Comparison of ENCODE assay signal across 8 mouse cellular contexts in the genomic region with DNA sequence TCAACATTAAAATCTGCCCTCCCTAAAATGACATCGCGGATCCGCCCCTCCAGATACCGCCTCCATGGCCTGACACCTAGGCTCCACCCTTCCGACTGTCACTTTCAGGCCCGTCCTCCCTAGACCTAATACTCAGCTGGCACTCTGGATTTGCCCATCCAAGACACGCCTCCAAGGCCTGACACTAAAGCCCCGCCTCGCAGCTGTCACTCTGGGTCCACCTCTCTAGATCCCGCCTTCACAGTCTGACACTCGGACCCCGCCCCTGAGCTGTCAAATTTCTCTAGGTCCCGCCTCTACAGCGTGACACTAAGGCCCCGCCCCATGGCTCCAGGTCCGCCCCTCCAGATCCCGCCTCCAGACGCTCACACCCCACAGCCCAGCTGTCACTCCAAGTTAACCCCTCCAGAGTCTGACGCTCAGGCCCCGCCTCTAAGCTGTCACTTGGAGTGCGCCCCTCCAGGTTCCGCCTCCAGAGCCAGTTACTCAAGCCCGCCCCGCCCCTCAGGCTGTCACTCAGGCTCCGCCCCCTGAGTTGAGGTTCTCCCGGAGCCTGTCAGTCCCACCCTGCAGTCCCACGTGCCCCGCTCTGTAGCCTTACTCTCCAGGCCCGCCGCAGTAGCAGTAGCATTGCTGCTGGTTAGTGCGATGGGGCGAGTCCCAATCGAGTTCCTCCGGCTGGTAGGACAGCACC. TPM values are rescaled to one million over a fixed set of nuclear protein-coding genes. Genes with fewer than 3 reads are reported as not detected.
A peak's percentile ranks its signal among the peaks of the same experiment; 100 is the strongest.
DNase-seq lines count a peak whose midpoint lies in the region; ATAC-seq and TF ChIP-seq lines count a peak whose summit lies in the region.

No protein-coding gene starts in this region.

- H3K4me2 ChIP-seq in forebrain, embryonic 16.5 days (ENCODE audit: low read length): peak overlapping the region; percentile 71
- H3K4me2 ChIP-seq in lung, embryonic 14.5 days: peak overlapping the region; percentile 65

- H3K4me1 ChIP-seq in G1E (ENCODE audit: insufficient read depth, low read depth, low read length): peaks cover 35% of the 10 kb centered on the region
- peaks cover 13% of the 10 kb centered on the region for H3K4me1 ChIP-seq in forebrain, embryonic 16.5 days (replicated peaks; ENCODE audit: control insufficient read depth, insufficient read depth, low read length)
- peaks cover 6% of the 10 kb centered on the region; the same call in 1 of the 2 replicates for H3K4me1 ChIP-seq in lung, embryonic 14.5 days (ENCODE audit: insufficient read depth)
- H3K4me1 ChIP-seq in olfactory bulb, adult 2 months (ENCODE audit: control insufficient read depth, insufficient read depth, low read length): peaks cover 9% of the 10 kb centered on the region
- peaks cover 21% of the 10 kb centered on the region for H3K4me1 ChIP-seq in thymus, adult 2 months (replicated peaks; ENCODE audit: control insufficient read depth, insufficient read depth, low read length)

- H3K9me3 ChIP-seq in G1E (replicated peaks): no peaks in the 10 kb centered on the region
- no peaks in the 10 kb centered on the region for H3K9me3 ChIP-seq in forebrain, embryonic 16.5 days (ENCODE audit: control insufficient read depth, low read length)
- H3K9me3 ChIP-seq in lung, embryonic 14.5 days (ENCODE audit: low read depth, low read length): no peaks in the 10 kb centered on the region

- no peaks in the 10 kb centered on the region for H3K36me3 ChIP-seq in G1E (replicated peaks)
- no peaks in the 10 kb centered on the region for H3K36me3 ChIP-seq in forebrain, embryonic 16.5 days (ENCODE audit: control insufficient read depth, insufficient read depth)
- no peaks in the 10 kb centered on the region for H3K36me3 ChIP-seq in lung, embryonic 14.5 days (ENCODE audit: insufficient read depth)
- no peaks in the 10 kb centered on the region for H3K36me3 ChIP-seq in thymus, adult 2 months (ENCODE audit: control insufficient read depth, insufficient read depth, low read length)

- H3K27ac ChIP-seq in forebrain, embryonic 16.5 days (ENCODE audit: low read length): peak overlapping the region; percentile 82
- H3K27ac ChIP-seq in layer of hippocampus, adult 2 months: peak overlapping the region; percentile 83
- H3K27ac ChIP-seq in lung, embryonic 14.5 days (ENCODE audit: low read depth): no peak overlapping the region
- H3K27ac ChIP-seq in olfactory bulb, adult 2 months (ENCODE audit: insufficient read depth, low read depth, low read length): no peak overlapping the region
- no peak overlapping the region for H3K27ac ChIP-seq in thymus, adult 2 months (ENCODE audit: control insufficient read depth, insufficient read depth, low read length)

- peak; percentile 94 for ATAC-seq in G1E (ENCODE audit: extremely low read depth, insufficient number of reproducible peaks, low FRiP score, poor library complexity, severe bottlenecking)
- peak; percentile 96 for ATAC-seq in forebrain, embryonic 16.5 days
- ATAC-seq in lung, embryonic 14.5 days (ENCODE audit: insufficient read depth): peak; percentile 96

- H3K4me3 ChIP-seq in G1E (ENCODE audit: low read depth, low read length): peak overlapping the region; percentile 68; the same call in 1 of the 2 replicates
- H3K4me3 ChIP-seq in forebrain, embryonic 16.5 days (replicated peaks; ENCODE audit: low read length): peak overlapping the region; percentile 45
- peak overlapping the region; percentile 57 for H3K4me3 ChIP-seq in layer of hippocampus, adult 2 months
- peak overlapping the region; percentile 30 for H3K4me3 ChIP-seq in lung, embryonic 14.5 days (ENCODE audit: low read depth, low read length)
- peak overlapping the region; percentile 44 for H3K4me3 ChIP-seq in olfactory bulb, adult 2 months (ENCODE audit: insufficient read depth, low read depth, low read length)
- peak overlapping the region; percentile 42 for H3K4me3 ChIP-seq in thymus, adult 2 months (ENCODE audit: control insufficient read depth, insufficient read depth, low read length)

- intact Hi-C loops in heart, postnatal 36 days (cut with DNase I): loop anchor here (5.0 kb wide), 2 partner anchors 67 to 78 kb away; partner anchors contain the start of gene Fbxw2

- no peak for TF ChIP-seq CTCF in G1E (IDR thresholded peaks at IDR 0.05; ENCODE audit: low read depth, low read length)
- TF ChIP-seq CTCF in layer of hippocampus, adult 2 months (conservative IDR thresholded peaks at IDR 0.05): no peak; the same call in 1 of the 2 replicates
- TF ChIP-seq CTCF in lung, embryonic 14.5 days (IDR thresholded peaks at IDR 0.05; ENCODE audit: low read depth): no peak
- no peak for TF ChIP-seq CTCF in olfactory bulb, adult 2 months (IDR thresholded peaks at IDR 0.05; ENCODE audit: insufficient read depth, low read depth, low read length)
- peak; percentile 67; the same call in 1 of the 2 replicates for TF ChIP-seq CTCF in thymus, adult 2 months (IDR thresholded peaks at IDR 0.05; ENCODE audit: borderline replicate concordance, control insufficient read depth, extremely low read depth, insufficient read depth, low read length, poor library complexity)

- peak overlapping the region; percentile 48 for H3K9ac ChIP-seq in forebrain, embryonic 16.5 days (replicated peaks; ENCODE audit: low read depth, low read length)
- no peak overlapping the region for H3K9ac ChIP-seq in lung, embryonic 14.5 days

- under 1% methylated on average over 34 of the region's 34 CpGs for WGBS in forebrain, embryonic 16.5 days
- under 1% methylated on average over 34 of the region's 34 CpGs for WGBS in lung, embryonic 14.5 days
- WGBS in olfactory bulb, adult 2 months: 2% methylated on average over 34 of the region's 34 CpGs
- 3% methylated on average over 34 of the region's 34 CpGs for WGBS in thymus, adult 2 months

- DNase-seq in G1E (ENCODE audit: low spot score): peak; percentile 93
- DNase-seq in cerebellum, adult 18-20 months: peak; percentile 93 to 98
- DNase-seq in heart, postnatal 36 days: peak; percentile 96 to 98
- DNase-seq in layer of hippocampus, adult 2 months (ENCODE audit: low spot score in 2 of 2): peak; percentile 98 to 99
- peak; percentile 99 for DNase-seq in lung, embryonic 14.5 days
- peak; percentile 97 for DNase-seq in thymus, adult 2 months

- TF ChIP-seq POLR2A in olfactory bulb, adult 2 months (IDR thresholded peaks at IDR 0.05; ENCODE audit: insufficient read depth, low read depth, low read length): no peak
- TF ChIP-seq POLR2A in thymus, adult 2 months (IDR thresholded peaks at IDR 0.05; ENCODE audit: control insufficient read depth, extremely low read depth, insufficient read depth, low read length, poor library complexity): peak; percentile 41; the same call in 1 of the 2 replicates

- H3K27me3 ChIP-seq in G1E (ENCODE audit: insufficient read depth, low read length): peaks cover 15% of the 10 kb centered on the region
- H3K27me3 ChIP-seq in forebrain, embryonic 16.5 days (replicated peaks; ENCODE audit: control insufficient read depth, insufficient read depth, low read length): no peaks in the 10 kb centered on the region
- H3K27me3 ChIP-seq in lung, embryonic 14.5 days (ENCODE audit: insufficient read depth, low read length): no peaks in the 10 kb centered on the region
- H3K27me3 ChIP-seq in thymus, adult 2 months (ENCODE audit: control insufficient read depth, insufficient read depth, low read length): no peaks in the 10 kb centered on the region

RNA-seq across cellular contexts. Expression of gene Phf19, which starts 8.8 kb away (rescaled TPM):
- total RNA-seq in G1E (2014; fragmentation: Nextera tagmentation): not detected in 2 replicates
- 0.52 and 0.66 TPM in 2 replicates for total RNA-seq in G1E (2017)
- polyA plus RNA-seq in G1E (2012): 0.01 and 0.02 TPM in 2 replicates
- 3.8 and 4.5 TPM in 2 replicates for polyA plus RNA-seq in forebrain, embryonic 16.5 days (2015; fragmentation: Nextera tagmentation; extraction: Ambion mirVana)
- total RNA-seq in heart, postnatal 36 days (2021): under 1 TPM; 0.78 to 0.98 TPM
- total RNA-seq in layer of hippocampus, adult 2 months (2021): 1 to 10 TPM; 1.1 to 1.2 TPM
- polyA plus RNA-seq in lung, embryonic 14.5 days (2014; fragmentation: Nextera tagmentation; extraction: Ambion mirVana): 3.3 and 4.9 TPM in 2 replicates
- polyA plus RNA-seq in olfactory bulb, adult 2 months (2012; ENCODE audit: insufficient read depth, insufficient read length, low replicate concordance, missing spikeins): not detected in 2 replicates
- polyA plus RNA-seq in thymus, adult 2 months (2012; rRNA removed): 18.8 and 24.1 TPM in 2 replicates

RNA-seq across cellular contexts. Expression of gene Psmd5, which starts 30.2 kb away (rescaled TPM):
- total RNA-seq in G1E (2014; fragmentation: Nextera tagmentation) (76.4 and 77.9 TPM in 2 replicates), G1E (2017) (44.7 and 49.3 TPM in 2 replicates)
- polyA plus RNA-seq in G1E (2012): 12.0 and 13.4 TPM in 2 replicates
- polyA plus RNA-seq in forebrain, embryonic 16.5 days (2015; fragmentation: Nextera tagmentation; extraction: Ambion mirVana): 102 and 105 TPM in 2 replicates
- 10 to 100 TPM; 13.0 to 14.3 TPM for total RNA-seq in heart, postnatal 36 days (2021)
- 10 to 100 TPM; 36.1 to 43.1 TPM for total RNA-seq in layer of hippocampus, adult 2 months (2021)
- 117 and 121 TPM in 2 replicates for polyA plus RNA-seq in lung, embryonic 14.5 days (2014; fragmentation: Nextera tagmentation; extraction: Ambion mirVana)
- polyA plus RNA-seq in olfactory bulb, adult 2 months (2012; ENCODE audit: insufficient read depth, insufficient read length, low replicate concordance, missing spikeins): not detected in 2 replicates
- 10.8 and 15.1 TPM in 2 replicates for polyA plus RNA-seq in thymus, adult 2 months (2012; rRNA removed)

RNA-seq across cellular contexts. Expression of gene Cutal, which starts 30.8 kb away (rescaled TPM):
- total RNA-seq in G1E (2014; fragmentation: Nextera tagmentation) (not detected in 2 replicates), G1E (2017) (0.06 TPM in 1 of 2 replicates, not detected in the other)
- 0.02 TPM in 1 of 2 replicates, not detected in the other for polyA plus RNA-seq in G1E (2012)
- polyA plus RNA-seq in forebrain, embryonic 16.5 days (2015; fragmentation: Nextera tagmentation; extraction: Ambion mirVana): 0.17 TPM in 1 of 2 replicates, not detected in the other
- under 1 TPM; 0.69 to 0.76 TPM for total RNA-seq in heart, postnatal 36 days (2021)
- under 1 TPM; 0.15 to 0.41 TPM for total RNA-seq in layer of hippocampus, adult 2 months (2021)
- 0.57 and 0.64 TPM in 2 replicates for polyA plus RNA-seq in lung, embryonic 14.5 days (2014; fragmentation: Nextera tagmentation; extraction: Ambion mirVana)
- not detected in 2 replicates for polyA plus RNA-seq in olfactory bulb, adult 2 months (2012; ENCODE audit: insufficient read depth, insufficient read length, low replicate concordance, missing spikeins)
- polyA plus RNA-seq in thymus, adult 2 months (2012; rRNA removed): 3.7 and 8.2 TPM in 2 replicates

RNA-seq across cellular contexts. Expression of gene Traf1, which starts 56.6 kb away (rescaled TPM):
- not detected in 2 replicates for total RNA-seq in G1E (2014; fragmentation: Nextera tagmentation)
- 0.12 and 0.27 TPM in 2 replicates for total RNA-seq in G1E (2017)
- polyA plus RNA-seq in G1E (2012): not detected in 2 replicates
- 1.3 and 1.8 TPM in 2 replicates for polyA plus RNA-seq in forebrain, embryonic 16.5 days (2015; fragmentation: Nextera tagmentation; extraction: Ambion mirVana)
- 1 to 10 TPM in 1 of 2 experiments, under 1 TPM in 1; 1.00 to 1.8 TPM for total RNA-seq in heart, postnatal 36 days (2021)
- 1 to 10 TPM; 3.5 to 3.8 TPM for total RNA-seq in layer of hippocampus, adult 2 months (2021)
- polyA plus RNA-seq in lung, embryonic 14.5 days (2014; fragmentation: Nextera tagmentation; extraction: Ambion mirVana): 0.79 and 1.4 TPM in 2 replicates
- polyA plus RNA-seq in olfactory bulb, adult 2 months (2012; ENCODE audit: insufficient read depth, insufficient read length, low replicate concordance, missing spikeins): not detected in 2 replicates
- polyA plus RNA-seq in thymus, adult 2 months (2012; rRNA removed): 76.7 and 80.4 TPM in 2 replicates

Comparison
In these comparisons a context has a peak if more than half of its experiments do, and no peak if none do; other contexts are left out.
1. H3K27ac ChIP-seq: peak in forebrain, embryonic 16.5 days (single experiment) and layer of hippocampus, adult 2 months (single experiment); none in lung, embryonic 14.5 days (single experiment), olfactory bulb, adult 2 months (single experiment) and thymus, adult 2 months (single experiment).
2. RNA of gene Psmd5, which starts 30.2 kb away (polyA plus RNA-seq): 117 to 121 TPM in lung, embryonic 14.5 days, 102 to 105 TPM in forebrain, embryonic 16.5 days, 10.8 to 15.1 TPM in thymus, adult 2 months and 12.0 to 13.4 TPM in G1E; not detected in olfactory bulb, adult 2 months; every median in the first group is over 10 times any median in the second.
3. Peak in every context shown above with its lines, with median percentiles within 50 percentile points of each other: ATAC-seq, DNase-seq and H3K4me3 ChIP-seq.